Mouse (Mus musculus): ENCODE measurements around the gene Tmem259. TPM values are rescaled to one million over a fixed set of nuclear protein-coding genes. Genes with fewer than 3 reads are reported as not detected.

The Tmem259 gene
- polyA plus RNA-seq, 2 experiments: 5.9 to 59.7 TPM

GRCm38 (mm10) chr10:79997819-79998218 lies 13.7 kb upstream of the Tmem259 start:
- peak overlapping the region; percentile 96 for H3K9ac ChIP-seq (replicated peaks)
- no peaks in the 10 kb centered on the region for H3K9me3 ChIP-seq (ENCODE audit: control insufficient read depth, low read length)
- H3K4me2 ChIP-seq (ENCODE audit: low read depth): peak overlapping the region; percentile 83
- peaks cover 19 to 20% of the 10 kb centered on the region in 2 experiments for H3K4me1 ChIP-seq (replicated peaks; ENCODE audit: control insufficient read depth in 2 of 2, insufficient read depth in 2 of 2, low read length in 1 of 2)
- H3K27ac ChIP-seq: peak overlapping the region; percentile 95
- TF ChIP-seq EP300 (IDR thresholded peaks at IDR 0.05; ENCODE audit: low read depth) (no peak), CTCF (IDR thresholded peaks at IDR 0.05; ENCODE audit: low read depth) (no peak; the same call in 1 of the 2 replicates)
- 21% methylated on average over 15 of the region's 15 CpGs for WGBS (ENCODE audit: insufficient replicate concordance)
- H3K27me3 ChIP-seq (ENCODE audit: control insufficient read depth, insufficient read depth, low read length): no peaks in the 10 kb centered on the region
- peak overlapping the region; percentile 91 to 98 for H3K4me3 ChIP-seq (ENCODE audit: insufficient read depth in 1 of 2, low read depth in 2 of 2, low read length in 2 of 2)
- ATAC-seq (ENCODE audit: insufficient read depth) (peak; percentile 19; the same call in 1 of the 2 replicates), DNase-seq (ENCODE audit: low read depth in 3 of 3, low spot score in 3 of 3) (no peak)
- peaks cover 16% of the 10 kb centered on the region for H3K36me3 ChIP-seq (replicated peaks; ENCODE audit: control insufficient read depth, insufficient read depth, low read depth)

- ATAC-seq (ENCODE audit: insufficient read depth): peak; percentile 81
- Histone ChIP-seq H3K27ac (peak overlapping the region; percentile 95), H3K4me1 (replicated peaks; ENCODE audit: control insufficient read depth in 2 of 2, insufficient read depth in 2 of 2, low read length in 1 of 2) (peaks cover 17 to 18% of the 10 kb centered on the region in 2 experiments), H3K9me3 (ENCODE audit: control insufficient read depth, low read length) (no peaks in the 10 kb centered on the region), H3K27me3 (ENCODE audit: control insufficient read depth, insufficient read depth, low read length) (no peaks in the 10 kb centered on the region), H3K9ac (replicated peaks) (peak overlapping the region; percentile 96), H3K4me3 (ENCODE audit: insufficient read depth in 1 of 2, low read depth in 2 of 2, low read length in 2 of 2) (peak overlapping the region; percentile 91 to 98), H3K36me3 (replicated peaks; ENCODE audit: control insufficient read depth, insufficient read depth, low read depth) (peaks cover 15% of the 10 kb centered on the region), H3K4me2 (ENCODE audit: low read depth) (peak overlapping the region; percentile 83)
- TF ChIP-seq EP300 (IDR thresholded peaks at IDR 0.05; ENCODE audit: low read depth) (0 out of 2 replicates have a peak, but pooled peaks have one; percentile 5), CTCF (IDR thresholded peaks at IDR 0.05; ENCODE audit: low read depth) (no peak)
- peak; percentile 76 to 86 (median 80) for DNase-seq (ENCODE audit: low read depth in 3 of 3, low spot score in 3 of 3)
- 2% methylated on average over 35 of the region's 35 CpGs for WGBS (ENCODE audit: insufficient replicate concordance)
Observed at GRCm38 (mm10) chr10:79997034-79997760, 13.1 kb upstream of the Tmem259 start.

GRCm38 (mm10) chr10:79996272-79997033 lies 12.3 kb upstream of the Tmem259 start, which contains the start of gene Abca7:
Gene Abca7, plus strand, starts transcription at chr10:79996494.
- peak; percentile 36 for TF ChIP-seq CTCF (IDR thresholded peaks at IDR 0.05; ENCODE audit: low read depth)
- TF ChIP-seq EP300 (IDR thresholded peaks at IDR 0.05; ENCODE audit: low read depth): no peak; the same call in 1 of the 2 replicates
- Histone ChIP-seq H3K4me1 (replicated peaks; ENCODE audit: control insufficient read depth in 2 of 2, insufficient read depth in 2 of 2, low read length in 1 of 2) (peaks cover 12 to 13% of the 10 kb centered on the region in 2 experiments), H3K36me3 (replicated peaks; ENCODE audit: control insufficient read depth, insufficient read depth, low read depth) (peaks cover 10% of the 10 kb centered on the region), H3K9ac (replicated peaks) (peak within 1 kb of the TSS; percentile 96), H3K27me3 (ENCODE audit: control insufficient read depth, insufficient read depth, low read length) (no peaks in the 10 kb centered on the region), H3K27ac (peak within 1 kb of the TSS; percentile 95), H3K4me3 (ENCODE audit: insufficient read depth in 1 of 2, low read depth in 2 of 2, low read length in 2 of 2) (peak within 1 kb of the TSS; percentile 91 to 98), H3K4me2 (ENCODE audit: low read depth) (peak within 1 kb of the TSS; percentile 83), H3K9me3 (ENCODE audit: control insufficient read depth, low read length) (no peaks in the 10 kb centered on the region; the same call in 1 of the 2 replicates)
- WGBS (ENCODE audit: insufficient replicate concordance): under 1% methylated on average over 34 of the region's 34 CpGs
- DNase-seq (ENCODE audit: low read depth in 3 of 3, low spot score in 3 of 3): peak; percentile 95 to 96 (median 96)
- ATAC-seq (ENCODE audit: insufficient read depth): peak; percentile 85

GRCm38 (mm10) chr10:79995636-79996035 lies 11.5 kb upstream of the Tmem259 start:
- no peaks in the 10 kb centered on the region; the same call in 1 of the 2 replicates for H3K9me3 ChIP-seq (ENCODE audit: control insufficient read depth, low read length)
- DNase-seq (ENCODE audit: low read depth in 3 of 3, low spot score in 3 of 3) (no peak), ATAC-seq (ENCODE audit: insufficient read depth) (no peak)
- H3K4me3 ChIP-seq (ENCODE audit: insufficient read depth in 1 of 2, low read depth in 2 of 2, low read length in 2 of 2): no peak overlapping the region
- no peaks in the 10 kb centered on the region for H3K27me3 ChIP-seq (ENCODE audit: control insufficient read depth, insufficient read depth, low read length)
- H3K9ac ChIP-seq (replicated peaks): no peak overlapping the region
- H3K4me1 ChIP-seq (replicated peaks; ENCODE audit: control insufficient read depth in 2 of 2, insufficient read depth in 2 of 2, low read length in 1 of 2): peaks cover 9% of the 10 kb centered on the region in 2 experiments
- WGBS (ENCODE audit: insufficient replicate concordance): 44% methylated on average over 1 of the region's 1 CpGs
- TF ChIP-seq CTCF (IDR thresholded peaks at IDR 0.05; ENCODE audit: low read depth): no peak
- no peak for TF ChIP-seq EP300 (IDR thresholded peaks at IDR 0.05; ENCODE audit: low read depth)
- H3K36me3 ChIP-seq (replicated peaks; ENCODE audit: control insufficient read depth, insufficient read depth, low read depth): peaks cover 10% of the 10 kb centered on the region
- no peak overlapping the region for H3K27ac ChIP-seq
- H3K4me2 ChIP-seq (ENCODE audit: low read depth): peak overlapping the region; percentile 26
